Mouse (Mus musculus) WW6 (cell line): Measurements from ENCODE around the gene Olfr68.
"Not testable (repeated sequence)": the region's sequence is repeated elsewhere in the genome, so short reads cannot be mapped to it uniquely, and the experiment has no call there.

Experiments used
- DNase-seq: peaks from one replicate; pipeline ENCODE4 v3.0.0-alpha.2; 2013; ENCODE audit warnings: low read depth, low spot score

Olfr68 gene

GRCm38 (mm10) chr7:103767687-103768086 lies 11.8 kb downstream of the Olfr68 start:
- DNase-seq: not testable (repeated sequence)

GRCm38 (mm10) chr7:103762212-103762611 lies 17.3 kb downstream of the Olfr68 start:
- not testable (repeated sequence) for DNase-seq

- no peak for DNase-seq
Measured at GRCm38 (mm10) chr7:103757233-103757632, 22.3 kb downstream of the Olfr68 start, which contains the start of gene Olfr630. Gene Olfr630 (minus strand): TSS chr7:103757333.

GRCm38 (mm10) chr7:103744843-103745242 lies 34.7 kb downstream of the Olfr68 start, which contains the start of gene Olfr629:
Gene Olfr629 (minus strand): TSS chr7:103744943.
- DNase-seq: no peak

- DNase-seq: no peak
Measured at GRCm38 (mm10) chr7:103730074-103730473, 49.4 kb downstream of the Olfr68 start, which contains the start of gene Olfr628. Gene Olfr628 (plus strand): TSS chr7:103730374.
